Mouse (Mus musculus): ENCODE measurements around the gene Pskh1. TPM values are rescaled to one million over a fixed set of nuclear protein-coding genes. Genes with fewer than 3 reads are reported as not detected.

The Pskh1 gene
- polyA plus RNA-seq (2014; fragmentation: Nextera tagmentation; extraction: Ambion mirVana), result 6.4 and 10.6 TPM in 2 replicates

DNA sequence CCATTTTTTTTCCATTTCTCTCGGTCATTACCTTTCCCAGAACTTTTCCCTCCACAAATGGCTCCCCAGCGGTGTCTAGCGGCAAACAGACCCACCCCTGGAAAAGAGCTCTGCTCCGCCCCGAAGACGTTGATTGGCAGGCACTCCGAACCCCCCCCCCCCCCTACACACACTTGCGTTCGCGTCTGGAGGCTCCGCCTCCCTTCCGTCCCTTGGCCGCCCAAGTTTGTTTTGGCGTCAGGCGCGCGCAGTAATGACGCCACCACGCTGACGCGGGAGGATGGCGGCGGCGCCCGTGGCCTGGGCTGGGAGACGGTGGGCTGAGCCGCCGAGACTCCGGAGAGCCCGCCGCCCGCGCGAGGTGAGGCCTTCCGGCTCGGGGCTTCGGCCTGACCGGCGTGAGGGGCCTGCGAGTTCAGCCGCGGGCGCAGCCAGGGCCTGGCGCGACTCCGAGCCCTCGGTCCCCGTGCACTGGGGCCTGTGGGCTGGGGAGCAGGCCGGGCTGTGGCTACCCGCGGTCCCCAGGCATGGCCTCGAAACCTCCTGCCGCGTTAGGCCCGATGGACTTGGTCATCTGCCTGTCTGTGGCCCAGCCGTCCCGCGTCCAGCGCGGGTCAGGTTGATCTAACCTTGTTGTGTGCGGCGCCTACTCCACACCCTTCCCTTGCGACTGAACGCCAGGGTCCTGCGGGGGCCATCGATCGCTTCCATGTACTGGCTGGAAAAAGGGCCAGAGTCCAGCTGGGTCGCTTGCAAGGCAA lies at the start of gene Pskh1:
Gene Pskh1 (plus strand): TSS at position 262 of the 761 bp plus-strand sequence.
- Histone ChIP-seq H3K9me3 (ENCODE audit: control insufficient read depth, low read length) (no peaks in the 10 kb centered on the region), H3K9ac (replicated peaks; ENCODE audit: low read depth, low read length) (peak within 1 kb of the TSS; percentile 98), H3K4me2 (ENCODE audit: low read depth, low read length) (peak within 1 kb of the TSS; percentile 90), H3K4me1 (ENCODE audit: control insufficient read depth, insufficient read depth, low read length) (peaks cover 6% of the 10 kb centered on the region), H3K27me3 (ENCODE audit: control insufficient read depth, insufficient read depth, low read length) (no peaks in the 10 kb centered on the region), H3K36me3 (ENCODE audit: control insufficient read depth, insufficient read depth, low read length) (no peaks in the 10 kb centered on the region), H3K27ac (ENCODE audit: low read depth, low read length) (peak within 1 kb of the TSS; percentile 90), H3K4me3 (ENCODE audit: low read depth, low read length) (peak within 1 kb of the TSS; percentile 88)
- peak; percentile 94 for ATAC-seq (ENCODE audit: low read depth)
- under 1% methylated on average over 61 of the region's 68 CpGs for WGBS

DNA sequence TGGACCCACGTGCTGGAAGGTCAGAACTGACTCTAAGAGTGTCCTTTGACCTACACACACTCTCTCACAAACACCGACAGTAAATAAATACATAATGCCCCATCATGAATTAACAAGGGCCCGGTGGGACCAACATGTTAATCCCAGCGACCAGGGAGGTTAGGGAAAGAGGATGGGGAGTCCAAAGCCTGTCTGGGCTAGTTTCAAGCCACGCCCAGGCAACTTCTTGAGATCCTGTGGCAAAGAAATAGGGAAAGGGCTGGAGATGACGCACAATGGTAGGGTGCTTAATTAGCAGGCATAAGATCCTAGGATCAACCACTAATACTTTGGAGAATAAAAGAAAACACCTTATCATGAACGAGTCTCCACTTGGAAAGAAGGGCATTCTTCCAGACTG lies 49.6 kb upstream of the Pskh1 start:
- WGBS, result 82% methylated on average over 7 of the region's 7 CpGs
- no peak overlapping the region for H3K4me3 ChIP-seq (ENCODE audit: low read depth, low read length)

DNA sequence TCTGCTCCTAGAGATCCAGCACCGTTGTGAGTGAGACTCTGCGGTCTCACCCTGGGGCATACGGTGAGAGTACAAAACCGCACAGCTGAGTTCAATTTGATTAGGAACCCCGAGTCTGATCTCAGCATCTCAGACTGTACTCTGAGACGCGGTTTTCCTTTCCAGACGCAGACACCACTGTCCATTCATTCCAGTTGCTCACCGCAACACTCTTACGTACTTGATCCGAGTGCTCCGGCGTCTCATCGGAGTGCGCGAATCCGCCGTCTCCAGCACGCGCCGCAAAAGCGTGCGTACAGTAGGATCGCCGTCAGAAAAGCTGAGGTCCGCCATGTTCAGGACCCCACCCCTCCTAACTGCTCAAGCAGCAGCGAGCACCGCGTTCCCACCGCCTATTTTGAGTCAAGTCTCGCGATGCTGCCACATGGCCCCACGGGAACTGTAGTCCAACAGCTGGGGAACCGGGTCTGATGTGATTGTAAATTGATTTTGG lies 48.5 kb upstream of the Pskh1 start:
- peak; percentile 83 for ATAC-seq (ENCODE audit: low read depth)
- H3K4me2 ChIP-seq (ENCODE audit: low read depth, low read length), result peak overlapping the region; percentile 84
- peak overlapping the region; percentile 67 for H3K27ac ChIP-seq (ENCODE audit: low read depth, low read length)
- H3K9me3 ChIP-seq (ENCODE audit: control insufficient read depth, low read length), result no peaks in the 10 kb centered on the region
- whole genome bisulfite sequencing, result under 1% methylated on average over 34 of the region's 34 CpGs
- no peaks in the 10 kb centered on the region for H3K27me3 ChIP-seq (ENCODE audit: control insufficient read depth, insufficient read depth, low read length)
- H3K36me3 ChIP-seq (ENCODE audit: control insufficient read depth, insufficient read depth, low read length), result peaks cover 19% of the 10 kb centered on the region
- H3K4me3 ChIP-seq (ENCODE audit: low read depth, low read length), result peak overlapping the region; percentile 68
- H3K4me1 ChIP-seq (ENCODE audit: control insufficient read depth, insufficient read depth, low read length), result peaks cover 18% of the 10 kb centered on the region
- peak overlapping the region; percentile 65 for H3K9ac ChIP-seq (replicated peaks; ENCODE audit: low read depth, low read length)

More for the DNA sequence above, 49.6 kb upstream of the Pskh1 start:
- H3K36me3 ChIP-seq (ENCODE audit: control insufficient read depth, insufficient read depth, low read length), result peaks cover 24% of the 10 kb centered on the region
- no peak overlapping the region for H3K9ac ChIP-seq (replicated peaks; ENCODE audit: low read depth, low read length)
- peaks cover 8% of the 10 kb centered on the region; the same call in 1 of the 2 replicates for H3K4me1 ChIP-seq (ENCODE audit: control insufficient read depth, insufficient read depth, low read length)
- no peak overlapping the region for H3K27ac ChIP-seq (ENCODE audit: low read depth, low read length)
- H3K27me3 ChIP-seq (ENCODE audit: control insufficient read depth, insufficient read depth, low read length), result no peaks in the 10 kb centered on the region
- no peak for ATAC-seq (ENCODE audit: low read depth)
- H3K9me3 ChIP-seq (ENCODE audit: control insufficient read depth, low read length), result no peaks in the 10 kb centered on the region
- peak overlapping the region; percentile 27; the same call in 1 of the 2 replicates for H3K4me2 ChIP-seq (ENCODE audit: low read depth, low read length)

DNA sequence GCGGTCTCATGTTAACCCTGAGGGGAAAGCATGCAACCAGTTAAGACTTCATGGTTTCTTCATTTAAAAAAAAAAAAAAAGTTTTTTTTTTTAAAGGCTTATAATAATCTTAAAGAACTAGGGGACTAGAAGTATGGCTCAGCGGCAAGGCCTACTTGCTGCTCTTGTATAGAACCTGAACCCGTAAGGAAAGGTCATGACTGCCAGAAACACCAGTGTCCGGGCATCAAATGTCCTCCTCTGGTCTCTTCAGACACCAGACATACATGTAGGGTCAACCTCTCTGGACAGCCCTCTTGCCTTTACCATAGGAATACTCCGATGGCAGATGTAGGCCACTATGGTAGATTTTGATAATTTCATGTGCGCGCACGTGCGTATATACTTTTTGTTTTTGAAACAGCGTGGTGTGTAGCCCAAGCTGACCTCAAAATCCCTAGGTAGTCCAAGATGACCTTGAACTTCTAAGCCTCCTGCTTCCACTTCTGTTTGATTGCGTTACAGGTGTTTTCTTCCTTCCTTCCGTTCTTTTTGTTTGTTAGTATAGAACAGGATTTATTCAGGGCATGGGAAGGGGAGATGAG lies 48.0 kb upstream of the Pskh1 start:
- no peaks in the 10 kb centered on the region for H3K27me3 ChIP-seq (ENCODE audit: control insufficient read depth, insufficient read depth, low read length)
- no peaks in the 10 kb centered on the region for H3K9me3 ChIP-seq (ENCODE audit: control insufficient read depth, low read length)
- H3K27ac ChIP-seq (ENCODE audit: low read depth, low read length), result no peak overlapping the region
- H3K4me2 ChIP-seq (ENCODE audit: low read depth, low read length), result no peak overlapping the region
- peaks cover 23% of the 10 kb centered on the region for H3K4me1 ChIP-seq (ENCODE audit: control insufficient read depth, insufficient read depth, low read length)
- H3K4me3 ChIP-seq (ENCODE audit: low read depth, low read length), result peak overlapping the region; percentile 68
- H3K9ac ChIP-seq (replicated peaks; ENCODE audit: low read depth, low read length), result no peak overlapping the region
- no peak for ATAC-seq (ENCODE audit: low read depth)
- H3K36me3 ChIP-seq (ENCODE audit: control insufficient read depth, insufficient read depth, low read length), result peaks cover 15% of the 10 kb centered on the region
- 85% methylated on average over 12 of the region's 12 CpGs for WGBS

DNA sequence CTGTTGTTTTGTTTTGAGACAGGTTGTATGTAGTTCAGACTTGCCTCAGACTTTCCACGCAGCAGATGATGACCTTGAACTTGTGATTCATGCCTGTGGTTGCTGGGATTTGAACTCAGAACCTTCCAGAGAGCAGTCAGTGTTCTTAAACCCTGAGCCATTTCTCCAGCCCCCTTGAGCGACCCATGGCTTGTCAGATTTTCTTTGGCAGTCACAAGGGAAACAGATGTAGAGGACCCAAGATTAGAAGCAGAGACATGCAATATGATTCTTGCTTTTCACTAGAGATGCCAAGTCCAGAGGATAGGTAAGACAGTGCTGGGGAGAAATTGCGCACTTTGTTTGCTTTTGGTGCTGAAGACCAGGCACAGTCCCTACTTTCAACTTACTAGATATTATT lies 47.1 kb upstream of the Pskh1 start, which contains the start of gene Cenpt:
Gene Cenpt (minus strand): TSS at position 101 of the 400 bp plus-strand sequence.
- H3K4me1 ChIP-seq (ENCODE audit: control insufficient read depth, insufficient read depth, low read length), result peaks cover 31% of the 10 kb centered on the region
- no peak within 1 kb of the TSS for H3K27ac ChIP-seq (ENCODE audit: low read depth, low read length)
- no peak within 1 kb of the TSS for H3K4me2 ChIP-seq (ENCODE audit: low read depth, low read length)
- no peak within 1 kb of the TSS for H3K4me3 ChIP-seq (ENCODE audit: low read depth, low read length)
- H3K27me3 ChIP-seq (ENCODE audit: control insufficient read depth, insufficient read depth, low read length), result no peaks in the 10 kb centered on the region
- no peak within 1 kb of the TSS for H3K9ac ChIP-seq (replicated peaks; ENCODE audit: low read depth, low read length)
- no peak for ATAC-seq (ENCODE audit: low read depth)
- peaks cover 11% of the 10 kb centered on the region for H3K36me3 ChIP-seq (ENCODE audit: control insufficient read depth, insufficient read depth, low read length)
- WGBS, result 88% methylated on average over 3 of the region's 3 CpGs
- no peaks in the 10 kb centered on the region for H3K9me3 ChIP-seq (ENCODE audit: control insufficient read depth, low read length)

DNA sequence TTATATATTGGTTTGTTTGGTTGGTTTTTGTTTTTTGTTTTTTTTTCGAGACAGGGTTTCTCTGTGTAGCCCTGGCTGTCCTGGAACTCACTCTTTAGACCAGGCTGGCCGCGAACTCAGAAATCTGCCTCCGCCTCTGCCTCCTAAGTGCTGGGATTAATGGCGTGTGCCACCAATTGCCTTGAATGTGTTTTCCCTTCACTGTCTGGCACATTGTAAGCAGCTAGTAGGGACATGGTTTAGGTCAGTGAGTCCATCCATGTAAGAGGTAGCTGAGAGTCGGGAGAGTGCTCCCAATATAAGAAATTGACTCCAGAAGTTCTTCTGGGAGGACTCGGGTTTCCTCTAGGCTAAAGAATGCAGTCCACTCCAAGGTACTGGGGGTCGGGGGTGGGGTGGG lies 45.9 kb upstream of the Pskh1 start:
- peak overlapping the region; percentile 69 for H3K9ac ChIP-seq (replicated peaks; ENCODE audit: low read depth, low read length)
- H3K36me3 ChIP-seq (ENCODE audit: control insufficient read depth, insufficient read depth, low read length), result no peaks in the 10 kb centered on the region; the same call in 1 of the 2 replicates
- no peaks in the 10 kb centered on the region for H3K27me3 ChIP-seq (ENCODE audit: control insufficient read depth, insufficient read depth, low read length)
- peak overlapping the region; percentile 78 for H3K4me3 ChIP-seq (ENCODE audit: low read depth, low read length)
- peaks cover 31% of the 10 kb centered on the region for H3K4me1 ChIP-seq (ENCODE audit: control insufficient read depth, insufficient read depth, low read length)
- H3K9me3 ChIP-seq (ENCODE audit: control insufficient read depth, low read length), result no peaks in the 10 kb centered on the region
- ATAC-seq (ENCODE audit: low read depth), result no peak
- WGBS, result 27% methylated on average over 8 of the region's 8 CpGs
- peak overlapping the region; percentile 18; the same call in 1 of the 2 replicates for H3K4me2 ChIP-seq (ENCODE audit: low read depth, low read length)
- no peak overlapping the region; the same call in 1 of the 2 replicates for H3K27ac ChIP-seq (ENCODE audit: low read depth, low read length)

DNA sequence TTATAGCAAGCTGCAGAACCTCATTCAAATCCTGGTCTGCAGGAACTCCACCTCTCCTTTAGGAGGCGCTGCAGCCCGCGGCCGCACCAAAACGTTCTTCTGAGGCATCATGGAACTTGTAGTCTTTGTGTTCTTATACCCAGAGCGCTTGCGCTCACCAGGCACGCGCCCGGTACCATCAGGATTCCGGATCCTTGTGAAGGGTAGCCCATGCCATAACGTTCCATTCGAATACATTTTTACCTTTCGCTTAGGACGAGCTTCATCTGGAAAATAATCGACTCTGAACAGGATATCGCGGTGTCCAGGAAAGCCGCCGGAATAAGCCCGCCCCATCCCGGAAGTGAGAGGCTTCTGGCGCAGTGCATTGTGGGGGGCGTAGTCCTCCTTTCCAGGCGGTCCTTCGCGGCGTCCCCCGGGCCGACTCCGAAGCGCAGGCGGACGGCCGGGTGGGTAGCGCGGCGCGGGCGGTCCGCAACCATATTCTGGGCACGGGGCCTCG lies 45.5 kb upstream of the Pskh1 start, which contains the start of gene Thap11:
Gene Thap11 (plus strand): TSS at position 418 of the 502 bp plus-strand sequence.
- no peaks in the 10 kb centered on the region for H3K27me3 ChIP-seq (ENCODE audit: control insufficient read depth, insufficient read depth, low read length)
- WGBS, result under 1% methylated on average over 43 of the region's 43 CpGs
- no peaks in the 10 kb centered on the region for H3K36me3 ChIP-seq (ENCODE audit: control insufficient read depth, insufficient read depth, low read length)
- no peaks in the 10 kb centered on the region for H3K9me3 ChIP-seq (ENCODE audit: control insufficient read depth, low read length)
- peaks cover 33% of the 10 kb centered on the region for H3K4me1 ChIP-seq (ENCODE audit: control insufficient read depth, insufficient read depth, low read length)
- H3K27ac ChIP-seq (ENCODE audit: low read depth, low read length), result peak within 1 kb of the TSS; percentile 75
- H3K4me3 ChIP-seq (ENCODE audit: low read depth, low read length), result peak within 1 kb of the TSS; percentile 78
- peak within 1 kb of the TSS; percentile 98 for H3K4me2 ChIP-seq (ENCODE audit: low read depth, low read length)
- H3K9ac ChIP-seq (replicated peaks; ENCODE audit: low read depth, low read length), result peak within 1 kb of the TSS; percentile 69
- peak; percentile 92 for ATAC-seq (ENCODE audit: low read depth)

DNA sequence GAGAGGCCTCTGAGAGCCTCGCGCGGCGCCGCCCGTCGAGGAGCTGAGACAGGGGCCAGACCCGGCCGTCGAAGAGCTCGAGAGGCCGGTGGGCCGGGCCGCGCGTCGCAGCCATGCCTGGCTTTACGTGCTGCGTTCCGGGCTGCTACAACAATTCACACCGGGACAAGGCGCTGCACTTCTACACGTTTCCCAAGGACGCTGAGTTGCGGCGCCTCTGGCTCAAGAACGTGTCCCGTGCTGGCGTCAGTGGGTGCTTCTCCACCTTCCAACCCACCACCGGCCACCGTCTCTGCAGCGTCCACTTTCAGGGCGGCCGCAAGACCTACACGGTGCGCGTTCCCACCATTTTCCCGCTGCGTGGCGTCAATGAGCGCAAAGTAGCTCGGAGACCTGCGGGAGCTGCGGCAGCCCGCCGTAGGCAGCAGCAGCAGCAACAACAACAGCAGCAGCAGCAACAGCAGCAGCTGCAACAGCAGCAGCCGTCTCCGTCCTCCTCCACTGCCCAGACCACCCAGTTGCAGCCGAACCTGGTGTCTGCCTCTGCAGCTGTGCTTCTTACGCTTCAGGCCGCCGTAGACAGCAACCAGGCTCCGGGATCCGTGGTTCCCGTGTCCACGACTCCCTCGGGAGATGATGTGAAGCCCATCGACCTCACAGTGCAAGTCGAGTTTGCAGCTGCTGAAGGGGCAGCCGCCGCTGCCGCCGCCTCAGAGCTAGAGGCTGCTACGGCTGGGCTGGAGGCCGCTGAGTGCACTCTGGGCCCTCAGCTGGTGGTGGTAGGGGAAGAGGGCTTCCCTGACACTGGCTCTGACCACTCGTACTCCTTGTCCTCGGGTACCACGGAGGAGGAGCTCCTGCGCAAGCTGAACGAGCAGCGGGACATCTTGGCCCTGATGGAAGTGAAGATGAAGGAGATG lies 44.7 kb upstream of the Pskh1 start:
- peak overlapping the region; percentile 98 for H3K4me2 ChIP-seq (ENCODE audit: low read depth, low read length)
- no peaks in the 10 kb centered on the region for H3K9me3 ChIP-seq (ENCODE audit: control insufficient read depth, low read length)
- peak overlapping the region; percentile 75 for H3K27ac ChIP-seq (ENCODE audit: low read depth, low read length)
- peaks cover 34% of the 10 kb centered on the region for H3K4me1 ChIP-seq (ENCODE audit: control insufficient read depth, insufficient read depth, low read length)
- no peaks in the 10 kb centered on the region for H3K36me3 ChIP-seq (ENCODE audit: control insufficient read depth, insufficient read depth, low read length)
- peak overlapping the region; percentile 69 for H3K9ac ChIP-seq (replicated peaks; ENCODE audit: low read depth, low read length)
- WGBS, result under 1% methylated on average over 71 of the region's 71 CpGs
- peak overlapping the region; percentile 78 for H3K4me3 ChIP-seq (ENCODE audit: low read depth, low read length)
- no peaks in the 10 kb centered on the region for H3K27me3 ChIP-seq (ENCODE audit: control insufficient read depth, insufficient read depth, low read length)
- ATAC-seq (ENCODE audit: low read depth), result peak; percentile 15

Data from neural tube, embryonic 14.5 days (tissue).